Mouse (Mus musculus) myocyte (in vitro differentiated cells): ENCODE results near the gene Chrdl2. TPM values are rescaled to one million over a fixed set of nuclear protein-coding genes. Genes with fewer than 3 reads are reported as not detected.

Experiments used
- H3K27me3 ChIP-seq: one replicate; pipeline ENCODE4 v1.6.1; 2011; ENCODE audit not compliant: control insufficient read depth, insufficient read depth, insufficient read length
- H3K36me3 ChIP-seq: one replicate; pipeline ENCODE4 v1.6.1; 2011; ENCODE audit not compliant: control insufficient read depth, insufficient read depth
- H3K4me2 ChIP-seq: one replicate; pipeline ENCODE4 v1.6.1; 2011; ENCODE audit warnings: low read depth, control low read depth
- H3K4me3 ChIP-seq: one replicate; pipeline ENCODE4 v1.5.1; 2011; ENCODE audit warnings: mild to moderate bottlenecking, control low read depth, moderate library complexity
- H3K79me2 ChIP-seq: one replicate; pipeline ENCODE4 v1.6.1; 2011; ENCODE audit not compliant: control insufficient read depth, insufficient read depth
- H3ac ChIP-seq: one replicate; pipeline ENCODE4 v1.6.1; 2011; ENCODE audit not compliant: control insufficient read depth, insufficient read length
- CEBPB ChIP-seq: IDR thresholded peaks from 2 replicates; pipeline ENCODE4 v1.6.1; 2011; ENCODE audit warnings: mild to moderate bottlenecking, moderate library complexity; ENCODE audit not compliant: poor library complexity, insufficient read depth, severe bottlenecking
- E2F4 ChIP-seq: IDR thresholded peaks from one replicate; pipeline ENCODE4 v1.6.1; 2011; ENCODE audit warnings: mild to moderate bottlenecking, control low read depth, moderate library complexity; ENCODE audit not compliant: insufficient read depth
- MAX ChIP-seq: IDR thresholded peaks from one replicate; pipeline ENCODE4 v1.6.1; 2011; ENCODE audit warnings: low read depth, mild to moderate bottlenecking, control low read depth
- MYOD1 ChIP-seq, 3 experiments: IDR thresholded peaks; one replicate each; pipeline ENCODE4 v1.6.1; 2011; ENCODE audit warnings: control low read depth in 2 of 3, low read depth in 2 of 3, mild to moderate bottlenecking in 2 of 3, moderate library complexity in 1 of 3; ENCODE audit not compliant: insufficient read length in 2 of 3, control insufficient read depth in 1 of 3
- MYOG ChIP-seq, 3 experiments: IDR thresholded peaks; one replicate each; pipeline ENCODE4 v1.6.1; 2011; ENCODE audit warnings: control low read depth in 2 of 3, low read depth in 2 of 3, mild to moderate bottlenecking in 2 of 3; ENCODE audit not compliant: insufficient read length in 2 of 3, control insufficient read depth in 1 of 3, insufficient read depth in 1 of 3
- POLR2A ChIP-seq: IDR thresholded peaks from one replicate; pipeline ENCODE4 v1.6.1; 2011; ENCODE audit warnings: low read depth, mild to moderate bottlenecking, control low read depth, moderate library complexity; ENCODE audit not compliant: insufficient read length
- POLR2AphosphoS2 ChIP-seq: IDR thresholded peaks from one replicate; pipeline ENCODE4 v1.6.1; 2011; ENCODE audit warnings: low read depth, control low read depth; ENCODE audit not compliant: insufficient read length
- REST ChIP-seq: IDR thresholded peaks from one replicate; pipeline ENCODE4 v1.6.1; 2011; ENCODE audit warnings: mild to moderate bottlenecking, control low read depth, moderate library complexity; ENCODE audit not compliant: insufficient read depth, insufficient read length
- SRF ChIP-seq: IDR thresholded peaks from one replicate; pipeline ENCODE4 v1.6.1; 2011; ENCODE audit warnings: low read depth; ENCODE audit not compliant: control insufficient read depth, insufficient read length
- TCF12 ChIP-seq: IDR thresholded peaks from one replicate; pipeline ENCODE4 v1.6.1; 2011; ENCODE audit warnings: mild to moderate bottlenecking, control low read depth; ENCODE audit not compliant: poor library complexity, insufficient read depth, severe bottlenecking
- TCF3 ChIP-seq: IDR thresholded peaks from one replicate; pipeline ENCODE4 v1.6.1; 2011; ENCODE audit warnings: low read depth, control low read depth; ENCODE audit not compliant: insufficient read length
- USF1 ChIP-seq: IDR thresholded peaks from one replicate; pipeline ENCODE4 v1.6.1; 2011; ENCODE audit warnings: low read depth, mild to moderate bottlenecking, control low read depth, moderate library complexity
- polyA plus RNA-seq: library from polyadenylated mRNA; unstranded; fragments of >200 nt; fragmentation: generic; extraction: Trizol; gene quantifications from one replicate; pipeline ENCODE4 v1.2.1, GENCODE M21; 2012; ENCODE audit warnings: missing spikeins

Chrdl2 gene
- polyA plus RNA-seq, 1 experiment = not detected

DNA sequence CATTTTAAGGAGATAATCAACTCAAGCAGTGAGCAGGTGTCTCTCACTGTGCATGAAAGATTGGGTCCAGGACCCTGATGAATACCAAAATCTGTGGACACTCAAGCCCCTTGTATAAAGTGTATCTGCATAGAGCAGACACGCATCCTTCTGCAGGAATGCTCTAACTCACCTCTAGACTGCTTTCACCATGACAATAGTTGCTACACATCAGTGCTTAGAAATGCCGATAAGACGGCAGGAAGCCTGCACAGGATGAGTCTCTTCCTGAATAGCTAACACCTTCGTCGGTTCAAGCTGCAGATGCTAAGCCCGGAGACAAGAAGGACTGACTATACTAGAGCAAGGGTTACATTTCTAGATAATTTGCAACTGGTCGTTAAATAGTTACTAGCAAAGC lies 10.8 kb upstream of the Chrdl2 start:
- no peaks in the 10 kb centered on the region for H3K79me2 ChIP-seq

DNA sequence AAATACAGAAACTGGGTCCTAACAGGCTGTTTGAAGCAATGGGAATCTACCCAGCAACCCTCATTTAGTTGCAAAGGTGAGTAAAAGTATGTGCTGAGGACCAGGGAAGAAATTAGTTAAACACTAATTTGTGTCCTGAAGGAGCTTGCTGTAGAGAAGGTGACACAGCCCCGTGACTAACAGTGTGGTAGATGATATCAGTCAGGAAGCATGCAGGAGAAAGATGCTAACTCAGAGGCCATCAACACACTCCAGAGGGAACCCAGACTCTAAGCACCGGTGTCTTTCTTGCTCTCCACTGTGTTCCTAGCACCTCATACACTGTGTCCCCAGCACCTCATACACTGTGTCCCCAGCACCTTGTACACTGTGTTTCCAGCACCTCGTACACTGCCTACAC lies 7.3 kb upstream of the Chrdl2 start:
- Histone ChIP-seq H3K27me3 (no peaks in the 10 kb centered on the region), H3ac (no peak overlapping the region), H3K4me3 (no peak overlapping the region), H3K4me2 (no peak overlapping the region), H3K36me3 (no peaks in the 10 kb centered on the region), H3K79me2 (no peaks in the 10 kb centered on the region)
- no peak for TF ChIP-seq TCF12
- TF ChIP-seq MAX = no peak
- no peak for TF ChIP-seq E2F4
- no peak for TF ChIP-seq SRF
- TF ChIP-seq USF1 = no peak
- no peak for TF ChIP-seq REST
- no peak for TF ChIP-seq POLR2A
- TF ChIP-seq MYOD1 (IDR thresholded peaks at IDR 0.05; ENCODE audit: control insufficient read depth in 1 of 3, insufficient read length in 2 of 3, low read depth in 2 of 3) = no peak
- TF ChIP-seq POLR2AphosphoS2 = no peak
- TF ChIP-seq CEBPB = no peak

More for the DNA sequence above, 10.8 kb upstream of the Chrdl2 start:
- Histone ChIP-seq H3K27me3 (no peaks in the 10 kb centered on the region), H3K4me3 (no peak overlapping the region), H3K36me3 (no peaks in the 10 kb centered on the region), H3K4me2 (no peak overlapping the region), H3ac (no peak overlapping the region)
- TF ChIP-seq POLR2AphosphoS2 = no peak
- TF ChIP-seq MYOG (IDR thresholded peaks at IDR 0.05; ENCODE audit: control insufficient read depth in 1 of 3, insufficient read depth in 1 of 3, insufficient read length in 2 of 3, low read depth in 2 of 3) = no peak
- TF ChIP-seq E2F4 = no peak
- no peak for TF ChIP-seq USF1
- no peak for TF ChIP-seq MYOD1 (IDR thresholded peaks at IDR 0.05; ENCODE audit: control insufficient read depth in 1 of 3, insufficient read length in 2 of 3, low read depth in 2 of 3)
- no peak for TF ChIP-seq TCF3
- no peak for TF ChIP-seq TCF12
- TF ChIP-seq REST = no peak
- no peak for TF ChIP-seq SRF
- no peak for TF ChIP-seq MAX
- TF ChIP-seq CEBPB = no peak
- TF ChIP-seq POLR2A = no peak

DNA sequence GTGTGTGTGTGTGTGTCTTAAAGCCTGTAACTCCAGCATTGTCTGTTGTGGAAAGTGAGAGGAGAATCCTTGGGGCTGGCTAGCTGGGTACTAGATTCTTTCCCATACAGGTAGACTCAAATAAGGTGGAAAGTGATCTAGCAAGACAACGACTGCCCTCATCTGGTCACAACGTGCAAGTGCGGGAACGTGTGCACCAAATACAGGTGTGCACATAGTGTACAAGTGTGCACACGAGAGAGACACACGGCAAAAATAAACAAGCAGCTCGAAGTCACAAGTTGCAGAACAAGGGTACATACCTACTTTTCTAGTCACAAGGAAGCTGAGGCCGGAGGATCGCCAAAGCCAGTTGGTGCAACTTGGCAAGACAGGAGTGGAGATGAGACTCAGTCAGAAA lies 2.2 kb upstream of the Chrdl2 start:
- Histone ChIP-seq H3K4me3 (no peak overlapping the region), H3ac (no peak overlapping the region), H3K4me2 (no peak overlapping the region), H3K27me3 (peaks cover 42% of the 10 kb centered on the region), H3K36me3 (no peaks in the 10 kb centered on the region), H3K79me2 (no peaks in the 10 kb centered on the region)
- TF ChIP-seq TCF3 = no peak

DNA sequence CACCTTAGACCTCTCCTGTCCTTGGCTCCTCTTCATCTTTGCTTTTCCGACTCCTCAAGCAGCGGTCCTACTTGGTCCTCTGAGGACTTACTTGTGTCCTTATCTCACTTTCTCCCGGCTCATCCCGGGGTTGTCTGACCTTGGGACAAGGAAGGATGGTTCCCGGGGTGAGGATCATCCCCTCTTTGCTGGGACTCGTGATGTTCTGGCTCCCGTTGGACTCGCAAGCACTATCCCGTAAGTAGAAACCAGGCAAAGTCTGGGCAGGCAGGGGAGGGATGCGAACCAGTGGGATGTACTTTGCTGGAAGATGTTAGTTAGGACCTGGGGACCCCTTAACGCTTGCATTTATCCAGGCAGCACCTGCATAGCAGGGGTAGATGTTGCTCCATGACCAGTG lies 439 bp downstream of the Chrdl2 start:
- no peak for TF ChIP-seq MYOG (IDR thresholded peaks at IDR 0.05; ENCODE audit: control insufficient read depth in 1 of 3, insufficient read depth in 1 of 3, insufficient read length in 2 of 3, low read depth in 2 of 3)
- TF ChIP-seq POLR2A = no peak
- no peak for TF ChIP-seq TCF3
- no peak for TF ChIP-seq REST
- no peak for TF ChIP-seq CEBPB
- TF ChIP-seq POLR2AphosphoS2 = no peak
- TF ChIP-seq SRF = no peak
- TF ChIP-seq TCF12 = no peak
- peaks cover 48% of the 10 kb centered on the region for H3K27me3 ChIP-seq

DNA sequence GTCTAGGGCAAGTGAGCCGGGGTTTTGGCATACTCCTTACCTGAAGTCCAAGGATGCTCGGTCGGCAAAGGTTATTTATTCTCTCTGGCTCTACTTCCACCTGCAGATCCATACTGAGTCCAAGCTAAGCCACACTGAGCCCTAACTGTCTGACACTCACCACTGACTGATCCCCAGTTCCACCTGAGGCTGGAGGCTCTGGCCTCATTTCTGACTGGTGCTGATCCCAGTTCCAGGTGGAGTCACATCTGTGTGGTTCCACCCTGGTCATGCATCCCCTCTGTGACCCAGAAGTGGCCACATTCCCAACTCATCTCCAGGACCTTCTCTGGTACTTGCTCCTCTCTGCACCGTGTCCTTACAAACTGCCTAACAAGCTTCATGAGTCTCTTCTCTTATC lies 2.8 kb downstream of the Chrdl2 start:
- Histone ChIP-seq H3K27me3 (peaks cover 64% of the 10 kb centered on the region), H3K36me3 (no peaks in the 10 kb centered on the region), H3ac (no peak overlapping the region), H3K79me2 (no peaks in the 10 kb centered on the region), H3K4me3 (no peak overlapping the region), H3K4me2 (no peak overlapping the region)
- no peak for TF ChIP-seq CEBPB
- no peak for TF ChIP-seq MYOG (IDR thresholded peaks at IDR 0.05; ENCODE audit: control insufficient read depth in 1 of 3, insufficient read depth in 1 of 3, insufficient read length in 2 of 3, low read depth in 2 of 3)
- no peak for TF ChIP-seq E2F4
- no peak for TF ChIP-seq USF1
- no peak for TF ChIP-seq REST
- TF ChIP-seq TCF12 = no peak
- TF ChIP-seq POLR2AphosphoS2 = no peak

More for the DNA sequence above, 439 bp downstream of the Chrdl2 start:
- Histone ChIP-seq H3K4me2 (no peak overlapping the region), H3K4me3 (no peak overlapping the region), H3K79me2 (no peaks in the 10 kb centered on the region), H3ac (no peak overlapping the region), H3K36me3 (no peaks in the 10 kb centered on the region)
